Mouse (Mus musculus): ENCODE results near the gene Gm42688.

DNA sequence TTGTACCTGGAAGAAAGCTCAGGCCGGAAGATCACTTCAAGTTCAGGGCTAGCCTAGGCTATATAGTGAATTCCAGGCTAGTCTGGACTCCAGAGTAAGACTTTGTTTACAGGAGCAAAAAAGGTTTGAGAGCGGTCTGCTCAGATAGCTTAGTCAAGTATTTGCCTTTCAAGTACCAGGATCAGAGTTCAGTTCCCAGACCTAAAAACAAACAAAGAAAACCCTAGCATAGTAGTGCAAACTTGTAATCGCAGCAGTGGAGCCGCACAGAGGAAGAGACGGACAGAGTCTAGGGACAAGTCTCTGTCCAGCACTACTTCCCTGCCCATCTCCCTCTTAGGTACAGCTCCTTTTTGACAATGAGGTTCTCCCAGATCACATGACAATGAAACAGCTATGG, 21.2 kb upstream of the Gm42688 start:
- TF ChIP-seq CTCF (IDR thresholded peaks at IDR 0.05; ENCODE audit: insufficient read depth, low read depth, low read length) = no peak
- no peak for TF ChIP-seq POLR2A (IDR thresholded peaks at IDR 0.05; ENCODE audit: insufficient read depth, low read depth, low read length)
